Mouse (Mus musculus): Measurements from ENCODE around the gene U2af2. TPM values are rescaled to one million over a fixed set of nuclear protein-coding genes. Genes with fewer than 3 reads are reported as not detected.
"Not testable (repeated sequence)": the region's sequence is repeated elsewhere in the genome, so short reads cannot be mapped to it uniquely, and the experiment has no call there.

Gene U2af2
- polyA plus RNA-seq (2015; fragmentation: Nextera tagmentation; extraction: Ambion mirVana): 94.2 and 105 TPM in 2 replicates

DNA sequence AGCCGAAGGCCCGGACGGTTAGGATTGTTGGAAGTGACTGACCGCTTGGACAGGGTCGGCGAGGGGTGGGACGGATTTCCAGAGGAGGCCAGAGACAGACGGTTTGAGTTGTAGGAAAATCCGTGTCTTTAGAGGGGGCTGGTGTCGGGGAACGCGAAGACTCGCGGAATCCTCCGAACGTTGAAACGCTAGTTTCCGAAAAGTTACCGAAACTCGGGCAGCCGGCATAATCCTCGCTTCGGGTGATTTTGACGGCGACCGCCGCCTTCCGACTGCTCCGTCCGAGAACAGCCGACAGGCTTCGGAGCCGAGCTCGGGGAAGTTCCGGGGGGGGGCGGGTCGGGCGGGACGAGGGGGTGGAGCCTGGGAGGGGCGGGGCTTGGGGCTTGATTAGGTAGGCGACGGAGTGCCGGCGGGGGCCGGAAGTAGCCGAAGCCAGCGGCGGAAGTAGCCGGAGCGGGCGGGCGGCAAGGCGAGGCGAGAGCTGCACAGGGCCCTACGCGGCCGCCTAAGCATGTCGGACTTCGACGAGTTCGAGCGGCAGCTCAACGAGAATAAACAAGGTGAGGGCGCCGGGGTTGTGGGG, at the start of gene U2af2:
Gene U2af2 (plus strand): TSS at position 370 of the 586 bp plus-strand sequence.
- peak; percentile 83 for ATAC-seq (ENCODE audit: low FRiP score)
- under 1% methylated on average over 55 of the region's 65 CpGs for WGBS
- peaks cover 73% of the 10 kb centered on the region for H3K4me1 ChIP-seq
- H3K36me3 ChIP-seq: peaks cover 7% of the 10 kb centered on the region; the same call in 1 of the 2 replicates
- H3K9me3 ChIP-seq (replicated peaks): no peaks in the 10 kb centered on the region
- H3K27ac ChIP-seq (replicated peaks): peak within 1 kb of the TSS; percentile 99
- peak within 1 kb of the TSS; percentile 66 for H3K4me3 ChIP-seq (replicated peaks)
- peak within 1 kb of the TSS; percentile 85 for H3K9ac ChIP-seq (replicated peaks)
- peak within 1 kb of the TSS; percentile 78 for H3K4me2 ChIP-seq
- H3K27me3 ChIP-seq (replicated peaks): no peaks in the 10 kb centered on the region

DNA sequence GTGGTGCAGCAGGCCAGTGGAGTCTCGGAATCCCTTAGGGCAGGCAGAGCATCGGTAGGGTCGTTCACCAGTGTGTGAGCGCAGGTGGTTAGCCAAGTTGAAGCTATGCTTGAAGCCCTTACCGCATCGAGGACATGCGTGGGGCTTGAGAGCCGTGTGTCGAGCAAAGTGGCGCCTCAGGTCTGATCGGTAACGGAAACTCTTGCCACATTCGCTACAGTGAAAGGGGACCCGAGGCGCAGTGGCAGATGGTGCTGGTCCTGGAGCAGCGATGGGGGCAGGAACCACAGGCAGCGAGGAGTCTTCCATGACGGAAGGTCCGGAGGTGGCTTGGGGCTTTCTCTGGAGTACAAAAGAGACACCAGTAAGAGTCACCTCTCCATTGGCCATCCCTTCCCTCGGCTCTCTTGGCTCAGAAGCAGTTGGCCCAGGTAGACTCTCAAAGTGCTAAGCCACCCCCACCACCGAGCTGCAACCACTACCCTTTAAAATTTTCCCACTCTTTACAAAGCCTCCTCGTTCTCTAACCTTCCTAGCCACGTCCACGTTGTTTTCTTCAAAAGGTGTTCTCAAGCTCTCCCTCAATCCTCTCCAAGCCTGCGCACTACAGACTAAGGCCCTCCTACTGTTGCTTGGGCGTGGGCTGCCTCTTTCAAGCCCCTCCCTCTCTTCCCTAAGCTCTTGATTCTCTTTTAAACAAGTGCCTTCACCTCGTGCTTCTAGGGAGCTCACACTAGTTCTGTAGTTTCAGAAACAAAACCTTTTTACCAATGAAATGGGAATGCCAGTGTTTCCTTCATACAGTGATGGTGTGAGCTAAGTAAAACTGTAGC, 49.0 kb upstream of the U2af2 start:
- no peaks in the 10 kb centered on the region for H3K27me3 ChIP-seq (replicated peaks)
- no peak overlapping the region for H3K27ac ChIP-seq (replicated peaks)
- peak overlapping the region; percentile 69; the same call in 1 of the 2 replicates for H3K4me2 ChIP-seq
- 94% methylated on average over 27 of the region's 27 CpGs for WGBS
- no peak for ATAC-seq (ENCODE audit: low FRiP score)
- H3K9ac ChIP-seq (replicated peaks): no peak overlapping the region
- peaks cover 48% of the 10 kb centered on the region for H3K36me3 ChIP-seq
- no peaks in the 10 kb centered on the region for H3K9me3 ChIP-seq (replicated peaks)
- H3K4me1 ChIP-seq: peaks cover 16% of the 10 kb centered on the region
- H3K4me3 ChIP-seq (replicated peaks): no peak overlapping the region

DNA sequence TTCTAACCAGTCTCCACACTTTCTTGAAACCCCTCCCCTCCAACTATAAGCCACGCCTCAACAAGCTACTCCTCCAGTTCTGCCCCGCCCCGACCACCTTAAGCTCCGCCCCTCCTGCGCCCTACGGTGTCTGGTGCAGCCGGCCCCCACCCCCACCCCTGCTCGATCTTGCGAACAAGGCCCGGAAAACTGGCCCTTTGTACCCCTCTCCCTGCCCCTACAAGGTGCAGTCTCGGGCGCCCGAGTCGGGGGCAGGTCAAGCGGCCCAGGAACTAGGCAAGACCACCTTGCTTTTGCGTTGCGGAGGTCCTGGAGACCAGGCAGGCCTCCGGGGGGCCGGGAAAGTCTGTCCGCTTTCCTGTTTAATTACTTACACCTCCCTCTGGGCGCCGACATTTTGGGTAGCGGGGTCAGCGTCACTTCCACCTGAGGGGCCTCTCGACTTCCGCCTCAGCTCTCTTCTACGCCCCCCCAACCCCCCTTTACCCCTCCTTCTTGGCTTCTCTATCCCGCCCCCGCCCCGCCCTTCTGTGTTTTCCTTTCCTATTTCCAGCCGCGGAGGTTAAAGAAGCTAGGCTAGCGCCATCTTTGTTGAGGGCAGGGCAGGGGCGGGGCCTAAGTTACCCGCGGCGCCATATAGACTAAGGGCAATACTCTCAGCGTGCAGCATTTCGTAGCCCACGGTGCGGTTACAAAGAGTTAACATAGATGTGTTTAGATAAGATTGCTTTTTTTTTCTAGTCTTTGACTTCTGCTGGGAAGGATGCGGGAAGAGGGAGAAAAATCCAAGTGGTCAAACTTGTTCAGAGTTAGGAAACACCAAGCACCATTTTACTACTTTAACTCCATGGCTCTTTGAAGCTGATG, 47.5 kb upstream of the U2af2 start, which contains the start of the genes Zfp524 and Fiz1:
Gene Zfp524 (plus strand): TSS at position 165 of the 867 bp plus-strand sequence.
Gene Fiz1 (minus strand): TSS at position 447 of the 867 bp plus-strand sequence.
- Histone ChIP-seq H3K4me1 (peaks cover 19% of the 10 kb centered on the region), H3K36me3 (peaks cover 32% of the 10 kb centered on the region), H3K4me2 (peak within 1 kb of the TSS; percentile 69), H3K4me3 (replicated peaks) (peak within 1 kb of the TSS; percentile 72), H3K27ac (replicated peaks) (peak within 1 kb of the TSS; percentile 99), H3K9ac (replicated peaks) (peak within 1 kb of the TSS; percentile 79), H3K9me3 (replicated peaks) (no peaks in the 10 kb centered on the region), H3K27me3 (replicated peaks) (no peaks in the 10 kb centered on the region)
- under 1% methylated on average over 42 of the region's 42 CpGs for WGBS
- peak; percentile 86 for ATAC-seq (ENCODE audit: low FRiP score)

- under 1% methylated on average over 63 of the region's 76 CpGs for WGBS
- H3K4me3 ChIP-seq (replicated peaks): peak within 1 kb of the TSS; percentile 72
- ATAC-seq (ENCODE audit: low FRiP score): peak; percentile 79
- peak within 1 kb of the TSS; percentile 99 for H3K27ac ChIP-seq (replicated peaks)
- H3K9ac ChIP-seq (replicated peaks): peak within 1 kb of the TSS; percentile 79
- H3K4me1 ChIP-seq: peaks cover 21% of the 10 kb centered on the region
- no peaks in the 10 kb centered on the region for H3K9me3 ChIP-seq (replicated peaks)
- H3K36me3 ChIP-seq: peaks cover 24% of the 10 kb centered on the region
- H3K27me3 ChIP-seq (replicated peaks): no peaks in the 10 kb centered on the region
- peak within 1 kb of the TSS; percentile 69 for H3K4me2 ChIP-seq
Observed at GRCm38 (mm10) chr7:5015118-5016001, 46.6 kb upstream of the U2af2 start, which contains the start of gene Gm44973. Gene Gm44973 (plus strand): TSS chr7:5015496.

- Histone ChIP-seq H3K36me3 (peaks cover 17% of the 10 kb centered on the region), H3K4me1 (peaks cover 25% of the 10 kb centered on the region), H3K4me2 (peak overlapping the region; percentile 69), H3K9me3 (replicated peaks) (no peaks in the 10 kb centered on the region), H3K27me3 (replicated peaks) (no peaks in the 10 kb centered on the region), H3K4me3 (replicated peaks) (peak overlapping the region; percentile 72), H3K27ac (replicated peaks) (peak overlapping the region; percentile 99), H3K9ac (replicated peaks) (peak overlapping the region; percentile 64)
- 47% methylated on average over 3 of the region's 3 CpGs for WGBS
- ATAC-seq (ENCODE audit: low FRiP score): no peak
Observed at GRCm38 (mm10) chr7:5016057-5016456, 45.9 kb upstream of the U2af2 start.

DNA sequence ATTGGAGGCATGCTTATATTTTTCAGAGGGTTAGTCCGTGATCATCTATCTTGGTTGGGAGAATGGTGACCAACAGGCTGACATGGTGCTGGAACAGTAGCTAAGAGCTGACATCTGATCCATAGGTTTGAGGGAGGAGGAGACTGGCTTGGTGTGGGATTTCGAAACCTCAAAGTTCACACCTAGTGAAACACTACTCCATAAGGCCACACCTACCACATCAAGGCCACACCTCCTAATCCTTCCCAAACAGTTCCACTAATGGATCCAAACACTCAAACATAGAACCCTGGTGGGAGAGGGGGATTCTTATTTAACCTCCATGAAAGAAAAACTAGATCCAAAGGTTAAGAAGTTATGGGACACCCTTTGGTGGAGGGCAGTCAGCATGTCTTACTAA, 45.0 kb upstream of the U2af2 start:
- Histone ChIP-seq H3K4me2 (no peak overlapping the region), H3K4me1 (peaks cover 33% of the 10 kb centered on the region), H3K36me3 (peaks cover 9% of the 10 kb centered on the region), H3K9me3 (replicated peaks) (no peaks in the 10 kb centered on the region), H3K4me3 (replicated peaks) (no peak overlapping the region), H3K9ac (replicated peaks) (no peak overlapping the region), H3K27ac (replicated peaks) (no peak overlapping the region), H3K27me3 (replicated peaks) (no peaks in the 10 kb centered on the region)
- WGBS: 100% methylated on average over 2 of the region's 2 CpGs
- ATAC-seq (ENCODE audit: low FRiP score): no peak

DNA sequence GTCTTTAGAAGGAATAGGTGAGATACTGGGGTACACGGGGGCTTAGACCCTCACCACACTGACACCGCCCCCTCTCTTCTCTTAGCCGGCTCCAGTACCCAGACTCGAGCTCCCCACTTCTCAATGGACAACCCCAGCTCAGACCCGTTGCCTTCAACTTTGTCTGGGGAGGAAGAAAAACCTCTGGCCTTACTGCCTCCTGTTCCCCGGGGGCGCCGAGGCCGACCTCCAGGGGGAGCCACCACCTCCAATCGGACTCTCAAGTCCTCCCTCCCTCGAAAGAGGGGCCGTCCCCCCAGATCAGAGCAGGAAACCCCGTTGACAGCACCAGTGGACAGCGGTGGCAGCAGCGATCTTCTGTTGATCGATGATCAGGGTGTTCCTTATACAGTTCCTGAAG, 44.6 kb upstream of the U2af2 start:
- H3K27ac ChIP-seq (replicated peaks): no peak overlapping the region
- H3K4me2 ChIP-seq: no peak overlapping the region
- H3K9me3 ChIP-seq (replicated peaks): no peaks in the 10 kb centered on the region
- no peak for ATAC-seq (ENCODE audit: low FRiP score)
- no peak overlapping the region for H3K9ac ChIP-seq (replicated peaks)
- no peak overlapping the region for H3K4me3 ChIP-seq (replicated peaks)
- WGBS: 93% methylated on average over 16 of the region's 16 CpGs
- peaks cover 37% of the 10 kb centered on the region for H3K4me1 ChIP-seq
- H3K27me3 ChIP-seq (replicated peaks): no peaks in the 10 kb centered on the region
- H3K36me3 ChIP-seq: peaks cover 8% of the 10 kb centered on the region

DNA sequence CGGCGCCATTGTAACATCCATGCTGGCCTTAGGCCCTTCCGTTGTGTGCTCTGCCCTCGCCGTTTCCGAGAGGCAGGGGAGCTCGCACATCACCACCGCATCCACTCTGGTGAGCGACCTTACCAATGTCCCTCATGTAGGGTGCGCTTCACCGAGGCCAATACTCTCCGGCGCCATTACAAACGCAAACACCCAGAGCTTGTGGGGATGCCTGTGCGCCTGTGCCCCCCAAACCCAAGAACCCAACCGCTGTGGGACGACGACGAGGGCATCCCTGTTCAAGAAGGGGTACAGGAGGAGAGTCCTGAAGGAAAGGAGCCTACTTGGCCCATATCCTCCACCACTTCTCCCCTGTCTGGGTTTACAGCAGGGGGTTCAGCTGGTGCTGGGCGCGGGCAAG, 44.0 kb upstream of the U2af2 start:
- H3K9ac ChIP-seq (replicated peaks): no peak overlapping the region
- no peak overlapping the region for H3K4me2 ChIP-seq
- no peak for ATAC-seq (ENCODE audit: low FRiP score)
- WGBS: 99% methylated on average over 21 of the region's 21 CpGs
- no peaks in the 10 kb centered on the region for H3K9me3 ChIP-seq (replicated peaks)
- H3K36me3 ChIP-seq: peaks cover 9% of the 10 kb centered on the region
- H3K4me1 ChIP-seq: peaks cover 43% of the 10 kb centered on the region
- no peak overlapping the region for H3K4me3 ChIP-seq (replicated peaks)
- H3K27ac ChIP-seq (replicated peaks): no peak overlapping the region
- H3K27me3 ChIP-seq (replicated peaks): no peaks in the 10 kb centered on the region

GRCm38 (mm10) chr7:5019576-5019975, 42.4 kb upstream of the U2af2 start:
- Histone ChIP-seq H3K4me3 (replicated peaks) (peak overlapping the region; percentile 84), H3K36me3 (peaks cover 18% of the 10 kb centered on the region), H3K4me2 (peak overlapping the region; percentile 82), H3K4me1 (peaks cover 39% of the 10 kb centered on the region), H3K27ac (replicated peaks) (peak overlapping the region; percentile 94), H3K9ac (replicated peaks) (0 out of 2 replicates have a peak overlapping the region, but pooled peaks have one; percentile 97)
- not testable (repeated sequence) for H3K9me3 ChIP-seq (replicated peaks); ATAC-seq (ENCODE audit: low FRiP score); H3K27me3 ChIP-seq (replicated peaks)
- WGBS: 24% methylated on average over 8 of the region's 8 CpGs

DNA sequence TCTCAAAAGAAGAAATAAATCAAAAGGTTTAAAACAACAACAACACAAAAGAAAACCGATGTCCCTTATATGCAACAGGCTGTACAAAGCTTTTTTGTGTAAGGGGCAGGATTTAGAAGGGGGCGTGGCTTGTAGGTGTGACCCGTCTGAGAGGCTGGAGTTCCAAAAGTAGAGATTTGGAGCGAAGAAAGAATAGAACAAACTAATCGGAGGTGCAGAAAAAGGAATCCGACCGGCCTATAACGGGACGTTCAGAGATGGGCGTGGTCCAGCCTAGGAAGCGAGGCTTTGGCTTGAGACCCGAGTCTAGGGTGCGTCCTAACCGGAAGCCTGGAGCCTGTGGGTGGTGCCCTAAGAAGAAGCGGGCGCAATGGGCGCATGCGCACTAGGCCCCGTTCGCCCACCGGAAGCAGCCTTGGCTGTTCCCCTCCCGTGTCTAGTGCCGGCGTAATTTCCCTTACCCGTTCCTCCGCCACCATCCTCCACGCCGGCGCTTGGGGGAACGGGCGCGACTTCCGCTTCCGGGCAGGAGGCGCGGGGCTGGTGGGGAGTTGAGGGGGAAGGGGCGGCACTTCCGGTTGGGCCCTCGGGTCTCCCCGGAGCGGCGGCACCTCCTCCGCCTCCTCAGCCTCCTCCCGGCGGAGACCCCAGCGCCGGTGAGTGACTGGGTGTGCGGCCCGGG, 41.8 kb upstream of the U2af2 start, which contains the start of the genes Zfp865 and Ccdc106:
Gene Zfp865 (plus strand): TSS at position 377 of the 682 bp plus-strand sequence.
Gene Ccdc106 (plus strand): TSS at position 554 of the 682 bp plus-strand sequence.
- Histone ChIP-seq H3K27me3 (replicated peaks) (no peaks in the 10 kb centered on the region), H3K36me3 (peaks cover 20% of the 10 kb centered on the region), H3K4me1 (peaks cover 39% of the 10 kb centered on the region), H3K4me2 (peak within 1 kb of the TSS; percentile 82), H3K9ac (replicated peaks) (peak within 1 kb of the TSS; percentile 97), H3K9me3 (replicated peaks) (no peaks in the 10 kb centered on the region), H3K27ac (replicated peaks) (peak within 1 kb of the TSS; percentile 94), H3K4me3 (replicated peaks) (peak within 1 kb of the TSS; percentile 84)
- 0% methylated on average over 39 of the region's 49 CpGs for WGBS
- peak; percentile 90 for ATAC-seq (ENCODE audit: low FRiP score)

Measured in neural tube, embryonic 15.5 days (tissue).